Mouse (Mus musculus) CD4-positive helper T cell, adult 2 months (primary cell): ENCODE data around the gene Fam169b.

Experiments
- DNase-seq: peaks from one replicate; pipeline ENCODE4 v3.0.0-alpha.2; 2012; ENCODE audit warnings: low read depth, missing footprints, low spot score

The Fam169b gene

GRCm38 (mm10) chr7:68395707-68396333 lies 122.2 kb downstream of the Fam169b start:
- no peak for DNase-seq

DNA sequence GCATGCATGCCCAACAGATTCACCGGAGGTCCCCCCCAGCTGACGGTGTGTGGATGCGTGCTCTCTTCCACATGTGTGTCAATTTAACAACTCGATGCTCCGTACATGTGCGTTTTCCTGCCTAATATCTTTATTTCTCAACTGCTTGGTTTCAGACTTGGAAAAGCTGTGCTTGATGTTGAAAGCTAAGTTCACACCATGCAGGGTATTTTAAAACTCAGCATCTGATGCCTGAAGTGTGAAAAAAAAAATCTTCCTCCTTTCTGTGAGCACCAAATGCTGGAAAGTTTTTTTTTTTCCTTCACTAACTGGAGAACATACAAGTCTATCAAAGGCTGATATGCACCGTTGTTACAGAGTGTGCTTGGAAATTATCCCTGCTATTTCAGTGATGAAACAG lies 126.9 kb downstream of the Fam169b start:
- DNase-seq: no peak

DNA sequence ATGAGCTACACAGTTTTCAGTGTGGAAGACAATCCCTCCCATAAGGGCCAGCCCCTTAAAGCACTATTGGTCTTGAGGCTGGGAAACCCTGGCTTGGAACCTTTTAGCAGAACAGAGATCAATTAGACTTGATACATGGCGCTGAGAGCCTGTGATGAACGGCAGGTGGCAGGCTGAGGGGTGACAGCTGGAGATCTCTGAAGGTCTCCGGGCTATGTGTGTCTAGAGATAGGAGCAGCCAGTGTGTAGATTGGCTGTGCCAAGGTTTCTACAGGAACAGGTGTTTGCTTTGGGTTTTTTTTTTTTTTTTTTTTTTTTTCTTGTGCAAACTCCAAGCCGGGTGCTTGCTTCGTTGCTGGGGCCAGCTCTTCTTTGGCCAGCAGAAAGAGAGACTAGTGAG lies 135.0 kb downstream of the Fam169b start:
- DNase-seq: no peak
